Mouse (Mus musculus): ENCODE data around the gene Shisa8. TPM values are rescaled to one million over a fixed set of nuclear protein-coding genes. Genes with fewer than 3 reads are reported as not detected.
A peak's percentile ranks its signal among the peaks of the same experiment; 100 is the strongest.

The Shisa8 gene
- polyA plus RNA-seq, 1 experiment from 2014 or later, result 0.13 TPM

DNA sequence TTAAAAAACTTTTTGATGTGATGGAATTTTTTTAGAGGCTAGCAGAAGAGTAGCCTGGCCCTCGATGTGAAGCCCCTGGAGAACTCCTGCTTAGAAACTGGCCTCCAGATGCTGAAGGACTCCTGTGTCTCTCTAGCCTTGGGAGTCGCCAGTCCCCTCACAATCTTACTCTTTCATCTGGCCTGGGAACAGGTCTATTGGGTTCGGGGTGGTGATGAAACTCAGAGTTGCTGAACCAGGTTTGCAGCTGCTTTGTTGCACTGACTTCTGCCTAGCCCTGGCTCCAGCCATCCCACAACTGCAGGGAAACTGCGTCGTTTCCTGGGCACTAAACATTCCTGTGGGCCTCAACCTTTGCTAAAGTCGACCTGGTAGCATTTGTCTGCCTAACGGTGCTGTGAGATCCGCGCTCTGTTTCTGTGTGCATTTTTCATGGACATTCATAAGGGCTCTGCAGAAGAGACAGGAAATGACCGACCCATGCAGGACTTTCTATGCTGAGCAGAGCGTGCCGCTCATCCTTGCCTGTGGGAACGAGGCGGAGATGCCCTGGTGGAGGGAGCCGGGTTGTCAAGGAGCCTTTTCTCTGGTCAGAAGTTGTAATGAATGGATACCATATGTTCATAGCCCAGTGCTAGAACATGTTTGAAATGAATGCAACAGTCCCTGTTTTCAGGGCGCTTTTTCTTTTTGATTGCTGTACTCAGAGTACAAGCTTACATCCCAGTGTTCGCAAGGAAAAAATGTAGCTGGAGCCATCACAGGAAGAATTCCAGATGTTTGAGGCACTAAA lies 54.2 kb downstream of the Shisa8 start:
- H3K9ac ChIP-seq (replicated peaks), result no peak overlapping the region
- TF ChIP-seq EP300 (IDR thresholded peaks at IDR 0.05; ENCODE audit: low read depth), result no peak
- no peak for TF ChIP-seq CTCF (IDR thresholded peaks at IDR 0.05; ENCODE audit: low read depth)
- H3K9me3 ChIP-seq (ENCODE audit: low read length), result no peaks in the 10 kb centered on the region
- H3K36me3 ChIP-seq (replicated peaks; ENCODE audit: insufficient read depth, low read length), result no peaks in the 10 kb centered on the region
- H3K27ac ChIP-seq (ENCODE audit: low read depth), result no peak overlapping the region
- no peak overlapping the region for H3K4me2 ChIP-seq (ENCODE audit: low read depth, low read length)
- peaks cover 41% of the 10 kb centered on the region for H3K4me1 ChIP-seq (ENCODE audit: insufficient read depth)
- ATAC-seq (no peak), DNase-seq (no peak)
- H3K27me3 ChIP-seq (ENCODE audit: insufficient read depth, low read length), result no peaks in the 10 kb centered on the region
- WGBS (ENCODE audit: insufficient replicate concordance), result 69% methylated on average over 17 of the region's 17 CpGs
- no peak overlapping the region for H3K4me3 ChIP-seq (ENCODE audit: low read depth, low read length)

DNA sequence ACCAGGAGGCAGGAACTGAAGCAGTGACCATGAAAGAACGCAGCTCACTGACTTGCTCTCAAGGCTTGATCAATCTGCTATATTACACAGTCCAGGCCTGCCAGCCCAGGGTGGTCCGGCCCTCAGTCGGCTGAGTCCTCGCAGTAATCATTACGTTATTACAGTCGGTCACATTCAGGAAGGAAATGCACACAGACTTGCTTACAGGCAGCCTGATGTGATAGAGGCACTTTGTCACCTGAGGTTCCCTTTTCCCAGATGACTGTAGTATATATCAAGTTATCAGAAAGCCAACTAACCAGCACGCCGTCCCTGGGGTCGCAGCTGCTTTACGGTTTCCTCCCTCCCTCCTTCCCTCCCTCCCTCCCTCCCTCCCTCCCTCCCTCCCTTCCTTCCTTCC lies 55.7 kb downstream of the Shisa8 start:
- H3K9ac ChIP-seq (replicated peaks), result no peak overlapping the region
- peaks cover 45% of the 10 kb centered on the region for H3K4me1 ChIP-seq (ENCODE audit: insufficient read depth)
- no peak overlapping the region for H3K4me3 ChIP-seq (ENCODE audit: low read depth, low read length)
- no peak overlapping the region for H3K27ac ChIP-seq (ENCODE audit: low read depth)
- no peak for DNase-seq
- ATAC-seq, result no peak
- no peak overlapping the region for H3K4me2 ChIP-seq (ENCODE audit: low read depth, low read length)
- no peaks in the 10 kb centered on the region for H3K27me3 ChIP-seq (ENCODE audit: insufficient read depth, low read length)
- 36% methylated on average over 10 of the region's 10 CpGs for WGBS (ENCODE audit: insufficient replicate concordance)
- TF ChIP-seq CTCF (IDR thresholded peaks at IDR 0.05; ENCODE audit: low read depth), result no peak
- TF ChIP-seq EP300 (IDR thresholded peaks at IDR 0.05; ENCODE audit: low read depth), result no peak
- H3K9me3 ChIP-seq (ENCODE audit: low read length), result no peaks in the 10 kb centered on the region
- H3K36me3 ChIP-seq (replicated peaks; ENCODE audit: insufficient read depth, low read length), result no peaks in the 10 kb centered on the region

DNA sequence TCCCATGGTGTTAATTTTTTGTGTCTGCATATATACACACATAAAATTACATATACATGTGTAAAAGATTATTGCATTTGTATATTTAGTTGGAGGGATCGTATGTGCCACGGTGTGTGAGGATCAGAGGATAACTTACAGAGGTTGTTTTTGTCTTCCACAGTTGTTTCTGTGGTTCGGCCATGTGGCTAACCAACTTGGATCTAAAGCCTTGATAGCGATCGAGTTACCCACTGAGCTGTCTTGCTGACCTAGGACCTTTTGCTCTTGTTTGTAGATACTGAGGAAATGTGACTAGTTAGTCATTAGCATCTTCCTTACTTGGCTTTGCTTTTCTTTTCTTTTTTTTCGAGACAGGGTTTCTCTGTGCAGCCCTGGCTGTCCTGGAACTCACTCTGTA lies 56.3 kb downstream of the Shisa8 start:
- H3K4me3 ChIP-seq (ENCODE audit: low read depth, low read length), result no peak overlapping the region
- no peak overlapping the region for H3K9ac ChIP-seq (replicated peaks)
- H3K36me3 ChIP-seq (replicated peaks; ENCODE audit: insufficient read depth, low read length), result no peaks in the 10 kb centered on the region
- ATAC-seq (no peak), DNase-seq (no peak)
- no peaks in the 10 kb centered on the region for H3K9me3 ChIP-seq (ENCODE audit: low read length)
- H3K4me1 ChIP-seq (ENCODE audit: insufficient read depth), result peaks cover 42% of the 10 kb centered on the region
- H3K27me3 ChIP-seq (ENCODE audit: insufficient read depth, low read length), result no peaks in the 10 kb centered on the region
- TF ChIP-seq EP300 (IDR thresholded peaks at IDR 0.05; ENCODE audit: low read depth), result no peak
- TF ChIP-seq CTCF (IDR thresholded peaks at IDR 0.05; ENCODE audit: low read depth), result no peak
- H3K4me2 ChIP-seq (ENCODE audit: low read depth, low read length), result no peak overlapping the region
- no peak overlapping the region for H3K27ac ChIP-seq (ENCODE audit: low read depth)
- 64% methylated on average over 6 of the region's 6 CpGs for WGBS (ENCODE audit: insufficient replicate concordance)

MicroRNAs encoded within 50 kb of the gene (microRNA counts, 519-probe panel; counts per million panel counts)
- microRNA mmu-miR-33, result not detected

Small RNA genes lying within 50 kb of the gene (microRNA-seq; reads per million reads assigned to microRNA genes)
- 107 reads per million, percentile 44 among the genes with 10 or more reads in this experiment for gene Mir33

Other genes starting within 250 kb of the Shisa8 start
- gene 1700029P11Rik, start 232.3 kb downstream of the Shisa8 start, polyA plus RNA-seq (2015; fragmentation: Nextera tagmentation; extraction: Ambion mirVana), result not detected in 2 replicates
- gene Xrcc6, start 225.0 kb downstream of the Shisa8 start, polyA plus RNA-seq (2015; fragmentation: Nextera tagmentation; extraction: Ambion mirVana), result 25.7 and 27.8 TPM in 2 replicates
- gene Desi1, start 179.0 kb downstream of the Shisa8 start, polyA plus RNA-seq (2015; fragmentation: Nextera tagmentation; extraction: Ambion mirVana), result 14.6 and 15.0 TPM in 2 replicates
- 84.6 and 92.1 TPM in 2 replicates for gene Snu13, start 165.2 kb downstream of the Shisa8 start, polyA plus RNA-seq (2015; fragmentation: Nextera tagmentation; extraction: Ambion mirVana)
- gene 4930407I10Rik, start 153.7 kb downstream of the Shisa8 start, polyA plus RNA-seq (2015; fragmentation: Nextera tagmentation; extraction: Ambion mirVana), result not detected in 2 replicates
- gene Mei1, start 142.8 kb downstream of the Shisa8 start, polyA plus RNA-seq (2015; fragmentation: Nextera tagmentation; extraction: Ambion mirVana), result not detected in 2 replicates
- gene Ccdc134, start 84.9 kb downstream of the Shisa8 start, polyA plus RNA-seq (2015; fragmentation: Nextera tagmentation; extraction: Ambion mirVana), result 3.6 and 4.0 TPM in 2 replicates
- gene Srebf2, start 65.6 kb downstream of the Shisa8 start, polyA plus RNA-seq (2015; fragmentation: Nextera tagmentation; extraction: Ambion mirVana), result 30.3 and 33.6 TPM in 2 replicates
- gene Tnfrsf13c, start 11.6 kb upstream of the Shisa8 start, polyA plus RNA-seq (2015; fragmentation: Nextera tagmentation; extraction: Ambion mirVana), result 2.0 and 2.3 TPM in 2 replicates
- gene Cenpm, start 31.9 kb upstream of the Shisa8 start, polyA plus RNA-seq (2015; fragmentation: Nextera tagmentation; extraction: Ambion mirVana), result 27.8 and 30.7 TPM in 2 replicates
- not detected in 2 replicates for gene 1500009C09Rik, start 39.6 kb upstream of the Shisa8 start, polyA plus RNA-seq (2015; fragmentation: Nextera tagmentation; extraction: Ambion mirVana)
- gene Sept3, start 62.1 kb upstream of the Shisa8 start, polyA plus RNA-seq (2015; fragmentation: Nextera tagmentation; extraction: Ambion mirVana), result 0.06 and 0.07 TPM in 2 replicates
- 0.07 and 0.09 TPM in 2 replicates for gene Wbp2nl, start 86.1 kb upstream of the Shisa8 start, polyA plus RNA-seq (2015; fragmentation: Nextera tagmentation; extraction: Ambion mirVana)
- 34.6 TPM in 2 replicates for gene Naga, start 126.1 kb upstream of the Shisa8 start, polyA plus RNA-seq (2015; fragmentation: Nextera tagmentation; extraction: Ambion mirVana)
- 16.1 and 17.5 TPM in 2 replicates for gene Pheta2, start 126.1 kb upstream of the Shisa8 start, polyA plus RNA-seq (2015; fragmentation: Nextera tagmentation; extraction: Ambion mirVana)
- gene Smdt1, start 126.1 kb upstream of the Shisa8 start, polyA plus RNA-seq (2015; fragmentation: Nextera tagmentation; extraction: Ambion mirVana), result 145 and 151 TPM in 2 replicates
- gene Ndufa6, start 141.5 kb upstream of the Shisa8 start, polyA plus RNA-seq (2015; fragmentation: Nextera tagmentation; extraction: Ambion mirVana), result 642 and 691 TPM in 2 replicates
- 42.0 and 44.9 TPM in 2 replicates for gene Cyp2d22, start 167.4 kb upstream of the Shisa8 start, polyA plus RNA-seq (2015; fragmentation: Nextera tagmentation; extraction: Ambion mirVana)
- 0.20 and 0.25 TPM in 2 replicates for gene Cyp2d11, start 181.2 kb upstream of the Shisa8 start, polyA plus RNA-seq (2015; fragmentation: Nextera tagmentation; extraction: Ambion mirVana)
- 384 and 387 TPM in 2 replicates for gene Cyp2d10, start 194.4 kb upstream of the Shisa8 start, polyA plus RNA-seq (2015; fragmentation: Nextera tagmentation; extraction: Ambion mirVana)
- 216 and 246 TPM in 2 replicates for gene Cyp2d9, start 220.6 kb upstream of the Shisa8 start, polyA plus RNA-seq (2015; fragmentation: Nextera tagmentation; extraction: Ambion mirVana)

Data from liver, postnatal 0 days (tissue).